Mouse (Mus musculus) adrenal gland, adult 2 months (tissue): ENCODE results near the gene Slx1b. TPM values are rescaled to one million over a fixed set of nuclear protein-coding genes. Genes with fewer than 3 reads are reported as not detected.
A peak's percentile ranks its signal among the peaks of the same experiment; 100 is the strongest.
"Not testable (repeated sequence)": the region's sequence is repeated elsewhere in the genome, so short reads cannot be mapped to it uniquely, and the experiment has no call there.

Source experiments
- DNase-seq: peaks from one replicate; pipeline ENCODE4 v3.0.0; 2021
- long read RNA-seq: library from polyadenylated mRNA; stranded (forward); transcript quantifications from one replicate; pipeline ENCODE4 v2.0.0, GENCODE M21; 2021
- polyA plus RNA-seq: library from polyadenylated mRNA; depleted of rRNA; stranded (reverse); fragments of >200 nt; gene quantifications from 2 replicates; pipeline ENCODE4 v1.2.3, GENCODE M21; 2012; rRNA removed
- total RNA-seq, 2 experiments: library from RNA; stranded (reverse); gene quantifications; 2 replicates each; pipeline ENCODE4 v1.2.3; 2021

Slx1b gene
- 10 to 100 TPM; 11.3 to 13.5 TPM for total RNA-seq
- 35.0 and 35.7 TPM in 2 replicates for polyA plus RNA-seq
- long read RNA-seq, transcript Slx1b-203 (6 exons, 3,152 nt), result major isoform, 6 of 9 reads
- long read RNA-seq, partial matches to known transcripts, result 1 of 9 reads
- long read RNA-seq, other reads (novel, unspliced or antisense), result 1 of 9 reads

- DNase-seq, result peak; percentile 97
These were observed at the start of gene Slx1b for GRCm38 (mm10) chr7:126695631-126696207. Gene Slx1b (minus strand): TSS chr7:126695784.

GRCm38 (mm10) chr7:126741964-126742482 lies 46.4 kb upstream of the Slx1b start:
- no peak for DNase-seq

- DNase-seq, result no peak
These were observed 45.9 kb upstream of the Slx1b start for GRCm38 (mm10) chr7:126741452-126741851.

GRCm38 (mm10) chr7:126740977-126741376 lies 45.4 kb upstream of the Slx1b start:
- DNase-seq, result no peak

- DNase-seq, result no peak
These were observed 44.6 kb upstream of the Slx1b start for GRCm38 (mm10) chr7:126740132-126740735.

GRCm38 (mm10) chr7:126739551-126739950 lies 44.0 kb upstream of the Slx1b start:
- no peak for DNase-seq

- no peak for DNase-seq
These were observed 40.5 kb upstream of the Slx1b start for GRCm38 (mm10) chr7:126736122-126736521.

- not testable (repeated sequence) for DNase-seq
These were observed 34.7 kb upstream of the Slx1b start for GRCm38 (mm10) chr7:126730256-126730789.

GRCm38 (mm10) chr7:126725667-126726066 lies 30.1 kb upstream of the Slx1b start:
- no peak for DNase-seq

- DNase-seq, result no peak
These were observed 29.5 kb upstream of the Slx1b start for GRCm38 (mm10) chr7:126725077-126725476.

GRCm38 (mm10) chr7:126721635-126722034 lies 26.1 kb upstream of the Slx1b start:
- no peak for DNase-seq

GRCm38 (mm10) chr7:126718787-126719337 lies 23.3 kb upstream of the Slx1b start:
- no peak for DNase-seq

- no peak for DNase-seq
These were observed 22.0 kb upstream of the Slx1b start for GRCm38 (mm10) chr7:126717566-126717965.

GRCm38 (mm10) chr7:126715679-126716078 lies 20.1 kb upstream of the Slx1b start:
- DNase-seq, result no peak

GRCm38 (mm10) chr7:126711910-126712309 lies 16.3 kb upstream of the Slx1b start:
- DNase-seq, result no peak

- no peak for DNase-seq
These were observed 14.7 kb upstream of the Slx1b start for GRCm38 (mm10) chr7:126710266-126710665.

GRCm38 (mm10) chr7:126708175-126708952 lies 12.8 kb upstream of the Slx1b start:
- no peak for DNase-seq

GRCm38 (mm10) chr7:126707442-126708174 lies 12.0 kb upstream of the Slx1b start, which contains the start of gene Coro1a:
Gene Coro1a (minus strand): TSS chr7:126707787.
- DNase-seq, result no peak

- DNase-seq, result peak; percentile 78
These were observed 8.8 kb upstream of the Slx1b start for GRCm38 (mm10) chr7:126704121-126704980.

GRCm38 (mm10) chr7:126703757-126704077 lies 8.1 kb upstream of the Slx1b start:
- no peak for DNase-seq
